Mouse (Mus musculus) heart, postnatal 10 days (tissue): ENCODE measurements at regions not wholly inside any gene's neighbourhood (a gene's known extent, or its start where the extent isn't known, plus 50 kb on each side); places are given as distances from the start of the nearest gene placed in this dataset.
A peak's percentile ranks its signal among the peaks of the same experiment; 100 is the strongest.
"Not testable (repeated sequence)": the region's sequence is repeated elsewhere in the genome, so short reads cannot be mapped to it uniquely, and the experiment has no call there.

Experiments
- DNase-seq, 2 experiments: peaks; one replicate each; pipeline ENCODE4 v3.0.0; 2021
- intact Hi-C: fragments of 180-260 bp; cut with DNase I; formaldehyde crosslinking; loops from one replicate; pipeline ENCODE4 v1.15.1; 2025

- peak; percentile 67 to 80 for DNase-seq
- intact Hi-C loops = no loop called here
Measured at GRCm38 (mm10) chr5:133010624-133011575, 467.8 kb upstream of the Auts2 start.

GRCm38 (mm10) chr5:132982866-132983265, 439.7 kb upstream of the Auts2 start:
- intact Hi-C loops = no loop called here
- DNase-seq = no peak

DNA sequence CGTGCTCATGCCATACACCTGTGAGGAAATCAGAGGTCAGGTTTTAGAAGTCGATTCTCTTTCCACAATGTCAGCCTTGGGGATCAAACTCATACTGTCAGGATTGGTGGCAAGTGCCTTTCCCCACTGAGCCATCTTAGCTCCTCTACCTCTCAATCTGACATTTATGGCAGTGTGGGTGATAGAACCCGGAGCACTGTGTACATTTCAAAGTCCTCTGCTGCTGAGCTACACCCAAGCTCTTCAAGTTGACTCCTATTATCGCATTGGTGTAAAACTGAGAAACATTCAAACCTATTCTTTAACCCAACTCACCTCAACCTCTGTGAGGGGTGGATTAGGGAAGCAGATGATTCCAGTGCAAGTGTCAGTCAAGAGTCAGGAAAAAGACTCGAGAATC, 435.9 kb upstream of the Auts2 start:
- DNase-seq = no peak
- intact Hi-C loops = no loop called here

DNA sequence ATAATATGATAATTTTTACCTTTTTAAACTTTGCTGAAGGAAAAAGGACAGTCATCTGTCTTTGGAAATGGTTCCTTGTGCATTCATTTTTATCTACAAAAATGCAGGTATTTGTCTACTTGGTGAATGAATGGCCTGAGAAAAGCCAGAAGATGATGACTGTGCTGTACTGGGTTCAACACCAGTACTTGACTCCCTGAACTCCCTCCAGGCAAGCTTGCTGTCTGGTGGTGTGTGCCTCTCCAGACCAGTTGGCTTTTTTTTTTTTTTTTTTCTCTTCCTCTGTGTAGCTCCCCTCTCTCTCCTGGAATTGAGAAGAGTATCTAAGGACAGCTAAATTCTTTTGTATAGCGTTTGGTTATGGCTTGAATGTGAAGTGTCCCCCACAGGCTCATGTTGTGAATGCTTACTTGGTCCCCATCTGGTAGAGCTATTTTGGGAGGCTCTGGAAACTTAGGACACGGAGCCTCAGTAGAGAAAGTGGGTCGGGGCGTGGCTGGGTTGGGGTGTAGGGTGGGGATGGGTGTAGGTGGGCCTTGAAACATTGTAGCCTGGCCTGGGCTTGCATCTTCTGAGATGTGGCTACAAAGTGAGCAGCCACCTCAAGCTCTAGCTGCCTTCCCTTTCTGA, 432.3 kb upstream of the Auts2 start:
- DNase-seq = no peak

GRCm38 (mm10) chr5:132974876-132975275, 431.7 kb upstream of the Auts2 start:
- DNase-seq = no peak
- intact Hi-C loops = no loop called here

More for the DNA sequence above, 432.3 kb upstream of the Auts2 start:
- intact Hi-C loops = no loop called here

DNA sequence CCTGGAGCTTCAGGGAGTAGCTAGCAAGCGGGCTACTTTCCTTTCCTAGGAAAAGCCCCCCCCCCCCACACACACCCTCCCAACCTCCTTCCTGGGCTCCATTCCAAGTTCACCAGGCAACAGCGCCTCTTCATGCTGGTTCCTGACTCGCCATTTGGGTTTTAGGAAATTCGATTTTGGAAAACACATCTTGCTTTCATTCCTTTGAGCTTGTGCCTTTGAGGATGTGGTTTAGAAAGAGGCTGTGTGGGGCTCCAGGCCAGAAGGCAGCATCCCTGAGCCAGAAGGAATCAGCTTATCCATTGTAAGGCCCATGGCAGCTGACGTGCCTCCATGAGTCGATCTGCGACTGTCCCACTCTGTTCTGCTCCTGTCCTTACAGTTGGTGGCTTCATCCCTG, 427.9 kb upstream of the Auts2 start:
- intact Hi-C loops = no loop called here
- DNase-seq = no peak

- intact Hi-C loops = no loop called here
- DNase-seq = no peak
Measured at GRCm38 (mm10) chr5:132969376-132969775, 426.2 kb upstream of the Auts2 start.

DNA sequence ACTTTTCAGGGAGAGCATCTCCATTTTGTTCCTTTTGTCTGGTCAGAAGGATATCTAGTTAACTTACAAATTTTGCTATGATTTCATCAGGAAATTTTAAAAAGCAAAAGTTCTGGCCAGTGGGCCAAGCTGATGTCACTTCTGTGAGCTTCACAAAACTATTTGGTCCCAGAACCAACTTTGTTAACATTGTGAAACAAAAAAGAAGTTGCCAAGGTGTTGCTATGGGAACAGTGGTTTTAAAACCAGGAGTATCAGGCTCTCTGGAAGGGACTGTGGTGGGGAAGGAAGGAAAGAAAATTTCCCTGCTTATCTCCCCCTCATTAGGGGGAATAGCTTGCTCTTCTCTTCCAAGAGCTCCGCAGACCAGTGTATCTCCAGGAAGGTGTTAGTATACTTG, 416.8 kb upstream of the Auts2 start:
- intact Hi-C loops = loop anchor here (10.0 kb wide), 1 partner anchor 185 kb away; no protein-coding TSS in a partner anchor
- DNase-seq = peak; percentile 64 to 69

DNA sequence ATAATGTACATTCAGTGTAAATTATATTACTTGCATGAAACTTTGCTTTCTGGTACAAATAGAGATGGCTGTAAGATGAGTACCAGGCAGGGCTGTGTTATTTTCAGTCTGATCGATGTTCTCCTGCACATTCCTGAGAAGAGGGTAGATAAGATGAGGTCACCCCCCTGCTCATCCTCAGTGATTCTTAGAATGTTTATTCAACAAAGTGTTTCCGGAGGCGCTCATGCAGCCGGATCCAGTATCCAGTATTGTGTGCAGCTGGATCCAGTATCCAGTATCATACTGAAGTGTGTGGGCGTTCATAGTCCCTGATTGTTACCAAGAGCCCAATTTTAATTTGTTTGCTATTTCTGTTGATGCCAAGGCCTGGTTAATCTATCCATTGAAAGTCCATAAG, 413.0 kb upstream of the Auts2 start:
- intact Hi-C loops = loop anchor here (10.0 kb wide), 1 partner anchor 189 kb away; no protein-coding TSS in a partner anchor
- no peak for DNase-seq

DNA sequence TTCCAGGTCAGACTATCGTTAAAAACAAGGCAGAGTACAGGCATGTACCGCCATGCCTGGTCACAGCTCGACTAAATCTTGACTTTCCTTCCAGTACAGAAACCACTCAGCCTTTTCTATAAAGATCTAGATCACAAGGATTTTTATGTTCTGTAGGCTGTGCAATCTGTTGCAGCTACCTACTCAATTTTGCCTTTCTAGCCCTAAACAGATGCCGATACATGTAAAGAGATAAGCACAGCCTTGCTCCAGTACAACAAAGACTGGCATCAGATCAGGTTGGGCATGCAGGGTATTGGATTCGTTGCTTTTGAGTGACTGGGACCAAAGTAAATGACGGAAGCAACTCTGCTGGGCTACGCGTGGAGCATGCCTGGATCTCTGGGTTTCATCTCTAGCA, 411.9 kb upstream of the Auts2 start:
- intact Hi-C loops = loop anchor here (10.0 kb wide), 1 partner anchor 190 kb away; no protein-coding TSS in a partner anchor
- no peak for DNase-seq

- peak; percentile 1 to 5 for DNase-seq
- intact Hi-C loops = no loop called here
Measured at GRCm38 (mm10) chr5:132933439-132933980, 390.4 kb upstream of the Auts2 start.

GRCm38 (mm10) chr5:132929955-132930354, 386.8 kb upstream of the Auts2 start:
- DNase-seq, intact Hi-C loops: not testable (repeated sequence)

DNA sequence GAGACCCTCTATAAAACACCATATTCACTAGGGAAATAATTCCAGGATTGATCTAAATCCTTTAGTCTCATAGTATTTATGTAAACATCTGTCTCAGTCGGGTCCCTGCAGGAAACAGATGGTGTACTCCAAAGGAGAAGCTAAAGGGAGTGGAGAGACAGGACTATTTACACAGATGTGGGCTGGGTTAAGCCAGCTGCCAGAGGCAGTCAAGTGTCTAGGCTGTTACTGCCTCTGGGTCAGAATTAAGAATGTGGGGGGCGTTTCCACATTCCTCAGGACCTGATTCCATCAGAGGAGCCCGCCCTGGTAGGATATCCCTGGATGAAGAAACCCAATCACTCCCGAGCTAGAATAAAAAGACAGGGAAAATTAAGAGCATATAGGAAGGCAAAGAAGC, 380.2 kb upstream of the Auts2 start:
- peak; percentile 2 to 10 for DNase-seq
- intact Hi-C loops = no loop called here

DNA sequence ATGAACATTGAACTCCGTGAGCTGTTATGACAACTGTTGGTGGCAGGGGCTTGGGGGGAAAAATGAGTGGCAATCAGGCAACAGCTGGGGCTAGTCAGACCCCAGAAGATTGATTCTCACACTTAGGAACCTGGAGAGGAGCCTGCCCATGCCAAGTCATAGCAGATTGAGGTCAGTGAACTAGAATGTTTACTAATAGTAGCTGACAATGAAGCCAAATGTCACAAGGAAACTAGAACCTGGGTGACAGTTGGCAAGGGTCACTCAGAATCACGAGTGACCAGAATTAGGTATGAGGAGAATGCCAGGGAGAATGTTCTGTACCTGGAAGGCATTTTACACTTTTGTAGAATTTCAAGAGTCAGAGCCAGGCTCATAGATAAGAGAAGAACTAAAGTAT, 365.9 kb upstream of the Auts2 start:
- DNase-seq = no peak
- intact Hi-C loops = no loop called here

DNA sequence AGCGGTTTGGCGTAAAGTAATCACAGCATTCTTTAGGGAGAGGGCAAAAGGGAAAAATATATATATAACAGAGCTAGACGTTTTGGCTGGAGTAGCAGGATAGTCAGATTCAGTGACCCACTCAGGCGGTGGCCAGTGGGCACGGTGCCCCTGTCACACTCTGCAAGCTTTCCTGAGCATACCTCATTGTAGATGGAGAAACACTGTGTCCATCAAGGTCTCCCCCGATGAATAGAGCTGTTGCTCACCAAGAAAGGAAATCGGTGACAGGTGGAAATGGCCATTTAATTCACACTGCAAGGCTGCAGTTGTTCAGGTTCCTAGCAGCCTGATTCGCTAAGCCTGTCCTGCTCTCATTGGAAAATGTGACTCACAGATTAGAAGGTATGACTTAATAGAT, 365.1 kb upstream of the Auts2 start:
- intact Hi-C loops = no loop called here

GRCm38 (mm10) chr5:132892591-132892990, 349.4 kb upstream of the Auts2 start:
- intact Hi-C loops = no loop called here
- peak; percentile 68 to 77 for DNase-seq

More for the DNA sequence above, 365.1 kb upstream of the Auts2 start:
- no peak for DNase-seq

DNA sequence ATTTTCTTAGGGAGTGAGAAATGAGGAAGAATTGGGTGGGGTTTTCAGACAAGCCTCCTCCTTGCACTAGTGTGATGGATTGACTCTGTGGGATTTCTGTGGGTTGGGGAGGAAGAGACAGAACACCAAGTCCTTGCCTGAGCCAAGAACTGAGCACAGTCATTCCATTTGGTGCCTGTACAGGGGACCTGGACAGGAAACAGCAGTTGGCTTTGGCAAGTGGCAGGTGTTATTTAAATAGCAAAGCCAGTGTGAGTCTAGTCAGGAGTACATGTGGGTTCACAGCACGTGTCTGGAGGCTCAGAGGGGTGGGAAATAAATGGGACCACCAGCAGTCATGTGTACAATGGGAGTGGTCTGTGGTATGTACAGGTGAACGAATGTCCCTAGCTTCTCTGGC, 341.0 kb upstream of the Auts2 start:
- intact Hi-C loops = no loop called here
- peak in 1 of 2 experiments; percentile 2 for DNase-seq

DNA sequence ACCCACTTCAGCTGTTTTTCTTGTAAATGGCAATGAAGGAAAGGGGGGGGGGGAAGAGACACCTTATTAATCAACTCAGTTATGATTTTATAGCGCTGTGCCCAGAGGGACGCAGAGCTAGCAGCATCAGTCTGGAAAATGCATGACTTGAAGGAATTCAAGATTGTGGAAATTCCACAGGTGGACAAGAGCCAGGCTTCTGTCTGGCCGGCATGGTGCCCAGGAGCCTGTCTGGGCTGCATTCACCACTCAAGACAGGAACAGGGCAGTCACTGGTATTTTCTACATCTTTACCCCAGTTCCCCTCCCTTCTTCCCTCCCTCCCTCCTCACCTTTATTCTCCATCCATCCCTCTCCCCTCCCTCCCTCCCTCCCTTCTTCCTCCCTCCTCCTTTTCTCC, 339.1 kb upstream of the Auts2 start:
- DNase-seq = peak; percentile 20 to 25
- intact Hi-C loops = no loop called here

- no peak for DNase-seq
- intact Hi-C loops = no loop called here
Measured at GRCm38 (mm10) chr5:132881170-132881569, 338.0 kb upstream of the Auts2 start.

DNA sequence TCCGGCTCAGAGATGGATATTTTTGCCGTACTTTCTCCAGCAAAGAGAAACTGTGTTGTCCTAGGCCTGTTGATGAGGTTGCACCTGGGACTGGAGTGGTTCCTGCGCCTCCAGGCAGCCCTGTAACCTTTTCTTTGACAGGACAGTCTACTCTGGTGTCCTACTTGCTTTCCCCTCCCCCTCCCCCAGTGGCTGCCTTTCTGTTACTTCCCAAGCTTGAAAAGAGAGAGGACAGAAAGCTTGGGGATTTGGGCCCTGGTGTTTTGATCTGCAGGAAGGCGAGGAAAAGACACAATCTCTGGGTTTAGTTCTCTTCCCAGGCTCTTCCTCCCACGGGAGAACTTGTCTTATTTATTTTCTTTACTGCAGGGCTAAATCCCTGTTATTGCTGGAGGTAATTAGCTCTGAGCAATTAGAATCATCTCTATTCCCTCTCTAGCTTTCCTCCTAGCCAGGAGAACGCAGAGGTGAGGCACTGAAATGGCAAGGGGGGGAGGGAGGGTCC, 333.2 kb upstream of the Auts2 start:
- DNase-seq = no peak
- intact Hi-C loops = no loop called here

- DNase-seq = no peak
- intact Hi-C loops = no loop called here
Measured at GRCm38 (mm10) chr5:132858846-132859510, 315.8 kb upstream of the Auts2 start.
